Mouse (Mus musculus): ENCODE data around the gene Slc38a4. TPM values are rescaled to one million over a fixed set of nuclear protein-coding genes. Genes with fewer than 3 reads are reported as not detected.

The Slc38a4 gene
- polyA plus RNA-seq, 1 experiment, result 0.13 TPM

DNA sequence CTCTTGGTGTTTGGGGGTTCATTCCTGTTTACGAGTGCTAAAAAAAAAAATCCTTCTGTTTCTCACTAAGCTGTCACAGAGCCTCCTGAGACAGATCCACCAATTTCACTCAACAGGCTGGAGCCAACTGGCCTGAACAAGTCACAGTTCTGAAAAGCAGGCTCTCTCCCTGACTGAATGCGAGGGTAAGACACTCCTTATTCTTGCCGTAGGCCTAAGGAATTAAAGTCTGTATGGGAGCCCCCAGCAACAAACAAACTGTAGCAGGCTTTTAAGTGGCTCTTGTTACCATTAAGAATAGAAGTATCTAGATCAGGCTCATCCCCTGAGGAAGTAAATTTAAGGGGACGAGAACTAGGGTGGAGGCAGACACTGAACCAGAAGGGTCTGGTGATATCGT is 7.5 kb upstream of the Slc38a4 start:
- no peaks in the 10 kb centered on the region for H3K4me1 ChIP-seq (ENCODE audit: control insufficient read depth, insufficient read depth, low read length)
- H3K27ac ChIP-seq (ENCODE audit: insufficient read depth, low read length), result no peak overlapping the region
- no peak overlapping the region for H3K4me3 ChIP-seq (replicated peaks; ENCODE audit: insufficient read depth, low read depth, low read length)
- H3K27me3 ChIP-seq (ENCODE audit: control insufficient read depth, insufficient read depth, low read length), result no peaks in the 10 kb centered on the region
- 94% methylated on average over 5 of the region's 5 CpGs for WGBS
- TF ChIP-seq POLR2A (IDR thresholded peaks at IDR 0.05; ENCODE audit: borderline replicate concordance, insufficient read depth, low read length) (no peak), CTCF (IDR thresholded peaks at IDR 0.05; ENCODE audit: borderline replicate concordance, insufficient read depth, low read depth, low read length) (no peak)
- no peak for DNase-seq

DNA sequence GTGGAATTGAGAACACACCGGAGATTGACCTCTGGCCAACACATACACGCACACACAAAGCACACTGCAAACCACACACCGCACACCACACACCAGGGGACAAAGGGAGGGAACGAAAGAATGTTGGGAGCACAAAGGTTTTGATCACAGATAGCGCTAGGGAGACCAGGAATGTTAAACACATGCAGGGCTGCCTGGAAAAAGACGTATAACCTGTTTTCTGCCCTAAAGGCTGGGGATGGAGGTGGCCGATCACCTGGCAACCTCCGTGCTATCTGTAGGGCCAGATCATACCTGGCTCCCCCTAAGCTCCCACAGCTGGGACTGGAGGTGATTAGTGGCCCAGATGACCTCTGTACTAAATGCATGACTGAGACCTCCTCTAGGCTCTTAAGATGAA is 5.2 kb upstream of the Slc38a4 start:
- no peak for DNase-seq
- TF ChIP-seq CTCF (IDR thresholded peaks at IDR 0.05; ENCODE audit: borderline replicate concordance, insufficient read depth, low read depth, low read length), result no peak
- TF ChIP-seq POLR2A (IDR thresholded peaks at IDR 0.05; ENCODE audit: borderline replicate concordance, insufficient read depth, low read length), result no peak
- Histone ChIP-seq H3K4me1 (ENCODE audit: control insufficient read depth, insufficient read depth, low read length) (no peaks in the 10 kb centered on the region), H3K27me3 (ENCODE audit: control insufficient read depth, insufficient read depth, low read length) (no peaks in the 10 kb centered on the region), H3K27ac (ENCODE audit: insufficient read depth, low read length) (no peak overlapping the region), H3K4me3 (replicated peaks; ENCODE audit: insufficient read depth, low read depth, low read length) (no peak overlapping the region)
- 86% methylated on average over 8 of the region's 8 CpGs for WGBS

DNA sequence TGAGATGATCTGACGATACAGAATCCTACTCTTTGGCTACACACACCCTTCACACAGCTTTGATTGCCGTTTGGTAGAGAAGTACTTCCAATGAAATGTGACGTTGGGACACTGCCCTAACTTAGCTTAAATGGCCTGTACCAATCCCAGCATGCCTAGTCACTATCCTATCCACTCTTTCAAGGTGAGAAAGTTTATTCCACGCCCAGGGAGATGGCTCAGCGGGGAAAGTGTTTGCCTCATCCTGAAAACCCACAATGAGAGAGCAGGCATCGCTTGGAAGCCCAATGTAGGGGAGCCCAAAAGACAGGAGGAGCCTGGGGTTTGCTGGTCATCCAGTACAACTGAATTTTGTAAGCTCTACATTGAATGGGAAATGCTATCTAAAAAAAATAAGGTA is 4.8 kb upstream of the Slc38a4 start:
- Histone ChIP-seq H3K27me3 (ENCODE audit: control insufficient read depth, insufficient read depth, low read length) (no peaks in the 10 kb centered on the region), H3K27ac (ENCODE audit: insufficient read depth, low read length) (no peak overlapping the region), H3K4me3 (replicated peaks; ENCODE audit: insufficient read depth, low read depth, low read length) (no peak overlapping the region), H3K4me1 (ENCODE audit: control insufficient read depth, insufficient read depth, low read length) (no peaks in the 10 kb centered on the region)
- TF ChIP-seq POLR2A (IDR thresholded peaks at IDR 0.05; ENCODE audit: borderline replicate concordance, insufficient read depth, low read length) (no peak), CTCF (IDR thresholded peaks at IDR 0.05; ENCODE audit: borderline replicate concordance, insufficient read depth, low read depth, low read length) (no peak)
- no peak for DNase-seq
- 90% methylated on average over 6 of the region's 6 CpGs for WGBS

DNA sequence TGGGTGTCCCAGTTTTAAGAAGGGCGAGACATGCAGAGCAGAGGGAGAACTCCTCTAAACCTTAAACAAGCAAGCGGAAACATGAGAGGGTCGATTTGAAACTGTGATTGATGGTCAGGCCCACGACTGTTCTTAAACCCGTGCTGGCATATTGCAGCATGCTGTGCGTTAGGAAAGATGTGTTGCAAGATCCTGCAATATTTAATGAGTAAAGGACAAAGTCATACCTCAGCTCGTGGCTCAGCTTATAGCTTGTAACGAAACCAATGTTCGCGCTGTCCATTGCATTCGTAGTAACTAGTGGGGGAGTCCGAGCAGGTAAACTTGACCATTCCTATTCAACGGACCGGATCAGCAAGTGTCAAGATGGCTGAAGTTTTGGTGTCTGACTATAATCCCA is 4.3 kb upstream of the Slc38a4 start:
- Histone ChIP-seq H3K27ac (ENCODE audit: insufficient read depth, low read length) (no peak overlapping the region), H3K27me3 (ENCODE audit: control insufficient read depth, insufficient read depth, low read length) (peaks cover 2% of the 10 kb centered on the region; the same call in 1 of the 2 replicates), H3K4me1 (ENCODE audit: control insufficient read depth, insufficient read depth, low read length) (no peaks in the 10 kb centered on the region), H3K4me3 (replicated peaks; ENCODE audit: insufficient read depth, low read depth, low read length) (no peak overlapping the region)
- DNase-seq, result no peak
- no peak for TF ChIP-seq POLR2A (IDR thresholded peaks at IDR 0.05; ENCODE audit: borderline replicate concordance, insufficient read depth, low read length)
- TF ChIP-seq CTCF (IDR thresholded peaks at IDR 0.05; ENCODE audit: borderline replicate concordance, insufficient read depth, low read depth, low read length), result no peak
- 92% methylated on average over 14 of the region's 14 CpGs for WGBS

DNA sequence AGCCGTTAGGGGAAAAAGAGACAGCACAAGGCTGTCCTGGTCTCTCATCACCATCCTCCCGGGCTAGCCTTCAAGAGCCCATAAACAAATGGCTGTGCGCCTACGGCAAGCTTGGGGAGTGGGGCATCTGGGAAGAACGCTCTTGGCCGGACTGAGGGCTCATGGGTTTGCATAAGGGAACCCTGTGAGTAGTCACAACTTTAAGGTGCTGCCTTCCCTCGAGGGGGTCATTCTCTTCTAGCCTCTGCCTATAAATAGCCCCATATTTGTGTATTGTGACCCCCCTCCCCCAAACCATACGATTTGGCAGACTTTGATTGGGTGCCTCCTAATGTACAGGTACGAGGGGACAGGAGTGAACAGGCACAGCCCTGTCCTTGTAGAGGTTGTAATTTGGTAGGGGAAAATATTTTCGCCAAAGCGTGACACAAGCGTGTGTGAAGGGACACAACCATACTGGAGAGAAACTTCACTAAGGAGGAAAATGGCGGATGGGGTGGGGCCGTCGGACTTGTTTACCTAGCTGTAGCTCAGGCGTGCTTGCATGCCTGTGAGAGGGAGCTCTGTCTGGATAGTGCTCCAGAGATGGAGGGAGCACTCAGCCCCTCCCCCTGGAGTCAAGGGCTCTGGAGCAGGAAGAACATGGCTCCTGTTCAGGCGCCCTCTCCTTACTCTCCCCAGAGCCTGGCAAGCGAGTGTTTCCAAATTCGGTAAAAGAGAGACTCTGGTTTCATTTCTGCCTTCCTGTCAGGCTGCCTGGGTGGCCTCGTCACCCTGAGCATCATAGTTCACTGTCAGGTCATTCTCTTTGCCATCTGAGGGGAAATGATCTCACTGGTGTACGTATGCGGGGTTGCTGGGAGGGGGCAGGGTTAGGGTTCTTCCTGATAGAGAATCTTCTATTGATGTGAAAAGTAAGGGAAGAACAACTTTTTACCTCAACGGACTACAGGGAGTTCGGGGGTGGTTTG is 3.6 kb upstream of the Slc38a4 start:
- no peak for DNase-seq
- no peak for TF ChIP-seq CTCF (IDR thresholded peaks at IDR 0.05; ENCODE audit: borderline replicate concordance, insufficient read depth, low read depth, low read length)
- no peak for TF ChIP-seq POLR2A (IDR thresholded peaks at IDR 0.05; ENCODE audit: borderline replicate concordance, insufficient read depth, low read length)
- Histone ChIP-seq H3K27me3 (ENCODE audit: control insufficient read depth, insufficient read depth, low read length) (peaks cover 2% of the 10 kb centered on the region; the same call in 1 of the 2 replicates), H3K4me1 (ENCODE audit: control insufficient read depth, insufficient read depth, low read length) (no peaks in the 10 kb centered on the region), H3K27ac (ENCODE audit: insufficient read depth, low read length) (no peak overlapping the region), H3K4me3 (replicated peaks; ENCODE audit: insufficient read depth, low read depth, low read length) (no peak overlapping the region)
- 89% methylated on average over 24 of the region's 24 CpGs for WGBS

DNA sequence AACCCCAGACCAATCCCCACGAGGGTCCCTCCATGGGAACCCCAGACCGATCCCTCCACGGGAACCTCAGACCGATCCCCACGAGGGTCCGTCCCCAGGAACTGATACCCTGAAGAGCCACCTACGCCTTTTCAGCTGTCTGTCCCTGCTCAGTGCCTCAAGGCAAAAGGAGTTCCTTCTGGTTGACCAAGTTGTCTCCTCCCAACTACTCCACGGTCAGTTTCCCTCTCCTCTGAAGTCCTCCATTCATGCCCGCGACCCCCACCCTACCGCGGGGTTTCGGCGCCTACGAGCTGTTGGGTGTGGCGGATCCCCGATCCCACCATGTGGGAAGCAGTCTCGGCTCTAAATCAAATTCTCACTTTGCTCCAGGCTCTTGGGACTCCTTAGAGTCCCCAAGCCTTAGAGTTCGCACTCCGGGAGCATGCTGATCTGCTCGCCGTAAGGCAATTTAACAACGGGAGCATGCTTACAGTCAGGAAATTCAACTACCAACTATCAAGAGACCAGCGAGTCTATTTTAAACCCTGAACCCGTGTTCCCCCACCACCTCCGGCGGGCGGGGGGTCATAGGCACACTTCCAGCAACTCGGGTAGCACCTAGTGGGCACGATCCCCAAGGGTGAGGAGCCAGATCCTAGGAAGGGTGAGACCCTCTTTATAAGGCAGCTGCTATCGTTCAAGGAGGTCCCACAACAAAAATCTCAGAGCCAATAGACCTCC is 828 bp downstream of the Slc38a4 start:
- H3K27ac ChIP-seq (ENCODE audit: insufficient read depth, low read length), result no peak overlapping the region
- TF ChIP-seq POLR2A (IDR thresholded peaks at IDR 0.05; ENCODE audit: borderline replicate concordance, insufficient read depth, low read length) (no peak), CTCF (IDR thresholded peaks at IDR 0.05; ENCODE audit: borderline replicate concordance, insufficient read depth, low read depth, low read length) (no peak)
- no peak for DNase-seq
- no peak overlapping the region for H3K4me3 ChIP-seq (replicated peaks; ENCODE audit: insufficient read depth, low read depth, low read length)
- WGBS, result 51% methylated on average over 31 of the region's 31 CpGs
- peaks cover 2% of the 10 kb centered on the region; the same call in 1 of the 2 replicates for H3K27me3 ChIP-seq (ENCODE audit: control insufficient read depth, insufficient read depth, low read length)
- H3K4me1 ChIP-seq (ENCODE audit: control insufficient read depth, insufficient read depth, low read length), result no peaks in the 10 kb centered on the region

DNA sequence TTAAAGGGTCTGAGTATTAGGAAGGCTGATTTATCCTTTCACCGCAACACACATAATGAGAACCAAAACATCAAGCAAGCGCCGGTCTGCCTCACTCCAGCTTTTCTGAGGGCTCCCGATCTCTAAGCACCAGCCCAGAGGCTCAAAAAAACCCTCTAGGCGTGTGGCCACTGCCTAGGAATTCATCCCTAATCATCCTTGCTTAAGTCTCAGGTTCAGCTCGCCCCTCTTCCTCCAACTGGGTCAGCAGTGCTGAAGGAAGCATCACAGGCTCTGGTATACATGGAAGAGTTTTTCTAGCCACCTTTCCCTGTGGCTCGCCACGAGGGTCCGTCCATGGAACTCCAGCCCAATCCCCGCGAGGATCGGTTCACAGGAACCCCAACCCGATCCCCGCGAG is 1.6 kb downstream of the Slc38a4 start:
- Histone ChIP-seq H3K27me3 (ENCODE audit: control insufficient read depth, insufficient read depth, low read length) (peaks cover 2% of the 10 kb centered on the region; the same call in 1 of the 2 replicates), H3K27ac (ENCODE audit: insufficient read depth, low read length) (no peak overlapping the region), H3K4me3 (replicated peaks; ENCODE audit: insufficient read depth, low read depth, low read length) (no peak overlapping the region), H3K4me1 (ENCODE audit: control insufficient read depth, insufficient read depth, low read length) (no peaks in the 10 kb centered on the region)
- DNase-seq, result no peak
- TF ChIP-seq POLR2A (IDR thresholded peaks at IDR 0.05; ENCODE audit: borderline replicate concordance, insufficient read depth, low read length) (no peak), CTCF (IDR thresholded peaks at IDR 0.05; ENCODE audit: borderline replicate concordance, insufficient read depth, low read depth, low read length) (no peak)
- 66% methylated on average over 15 of the region's 15 CpGs for WGBS
